Mouse (Mus musculus): ENCODE results near the gene Pfn3. TPM values are rescaled to one million over a fixed set of nuclear protein-coding genes. Genes with fewer than 3 reads are reported as not detected.
"Not testable (repeated sequence)": the region's sequence is repeated elsewhere in the genome, so short reads cannot be mapped to it uniquely, and the experiment has no call there.

Pfn3 gene
- not detected for total RNA-seq (2022)

DNA sequence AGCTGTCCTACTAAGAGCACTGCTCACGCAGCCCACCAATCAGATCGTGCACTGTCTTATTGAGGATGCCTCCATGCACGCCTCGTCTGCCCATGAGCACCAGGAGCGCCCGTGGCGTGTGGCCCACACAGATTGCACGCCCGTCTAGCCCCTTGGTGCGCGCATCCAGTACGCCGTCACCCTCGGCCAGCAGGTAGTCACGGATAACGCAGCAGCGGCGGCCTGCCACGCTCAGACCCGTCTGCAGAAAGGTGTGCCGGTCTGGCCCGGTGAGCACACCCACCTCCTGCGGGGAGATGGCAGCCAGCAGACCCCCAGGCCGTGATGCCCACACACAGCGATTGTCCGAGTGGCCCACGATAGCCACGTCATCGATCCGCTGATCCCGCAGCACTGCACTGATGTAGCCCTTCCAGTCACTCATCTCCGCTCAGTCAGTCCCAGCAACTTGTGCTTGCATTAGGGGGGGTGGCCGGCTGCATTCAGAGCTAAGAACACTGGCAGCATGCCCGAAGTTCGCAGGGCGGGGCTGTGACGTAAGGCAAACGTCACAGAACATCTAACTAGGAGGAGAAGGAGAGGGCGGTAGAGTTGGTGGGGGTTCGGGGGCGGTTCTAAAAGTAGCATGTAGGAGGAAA lies at the start of gene Pfn3:
Gene Pfn3, minus strand, starts transcription at position 490 of the 638 bp plus-strand sequence.
- DNase-seq (ENCODE audit: low spot score in 2 of 2): peak; percentile 68 to 72

DNA sequence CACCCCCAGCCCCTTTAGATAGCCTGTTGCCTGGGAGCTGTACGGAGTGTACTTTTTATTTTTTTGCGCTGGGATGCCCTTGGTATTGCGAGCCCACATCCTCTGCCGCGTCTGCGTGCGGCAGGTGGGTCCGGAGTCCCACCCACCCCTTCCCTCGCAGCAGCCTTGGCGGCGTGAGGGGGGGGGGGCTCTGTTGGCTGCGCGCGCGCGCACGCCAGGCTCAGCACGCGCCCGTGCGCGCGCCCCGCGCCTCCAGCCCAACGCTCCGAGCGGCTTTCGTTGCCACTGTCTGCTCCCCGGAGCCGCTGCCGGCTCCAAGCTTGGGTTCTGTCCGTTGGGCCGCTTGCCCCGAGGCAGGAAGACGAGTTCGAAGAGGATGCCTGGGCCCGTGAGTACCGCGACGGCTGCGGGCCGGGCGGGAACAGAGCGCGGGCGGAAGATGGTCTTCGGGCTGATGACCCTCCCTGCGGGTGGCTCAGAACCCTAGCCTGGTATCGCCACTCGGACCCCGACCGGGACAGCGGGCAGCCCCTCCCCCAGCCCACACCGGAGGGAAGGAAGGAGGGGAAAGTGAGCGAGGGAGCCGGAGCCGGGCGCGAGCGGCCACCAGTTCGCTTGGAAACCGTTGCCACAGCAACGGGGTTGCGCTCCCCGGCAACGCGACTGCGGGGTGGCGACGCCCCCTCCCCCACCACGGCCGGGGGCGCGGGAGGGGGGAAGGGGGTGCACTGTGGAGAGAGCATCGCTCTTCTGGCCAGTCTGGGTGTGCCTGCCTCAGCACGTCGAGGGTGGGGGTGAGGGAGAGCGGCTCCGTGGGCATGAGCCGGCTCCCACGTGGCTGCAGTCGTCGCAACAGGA lies 49.2 kb upstream of the Pfn3 start, which contains the start of gene Prr7:
Gene Prr7, plus strand, starts transcription at position 241 of the 858 bp plus-strand sequence.
- peak in 1 of 2 experiments; percentile 67 for DNase-seq (ENCODE audit: low spot score in 2 of 2)

DNA sequence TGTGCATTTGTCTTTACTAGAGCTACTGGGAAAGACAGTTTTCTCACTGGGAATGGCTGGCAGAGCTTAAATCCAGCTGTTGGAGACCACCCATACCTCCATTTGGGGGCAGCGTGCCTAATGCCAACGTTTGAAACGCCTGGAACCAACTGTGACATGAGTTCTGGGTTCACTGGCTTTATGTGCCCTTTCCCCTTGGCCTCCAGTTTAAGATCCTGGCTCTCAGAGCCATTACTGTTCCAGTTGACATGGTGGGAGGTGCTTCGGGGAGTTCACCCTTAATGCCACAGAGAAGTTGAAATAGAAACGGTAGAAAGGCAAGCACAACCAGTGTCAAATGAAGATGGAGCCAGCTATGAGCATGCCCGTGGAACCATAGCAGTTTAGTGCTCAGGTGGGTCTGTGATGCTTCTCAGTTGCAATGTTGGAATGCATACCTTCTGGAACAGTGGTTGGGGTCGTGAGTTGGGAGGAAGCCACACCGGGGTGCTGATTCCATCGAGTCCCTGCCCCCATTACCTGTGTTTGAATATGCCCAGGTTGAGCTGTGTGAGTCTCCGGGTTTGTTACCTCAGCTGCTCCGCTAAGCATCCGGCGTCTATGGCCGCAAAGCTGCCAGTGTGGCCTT lies 48.5 kb upstream of the Pfn3 start:
- no peak for DNase-seq (ENCODE audit: low spot score in 2 of 2)

DNA sequence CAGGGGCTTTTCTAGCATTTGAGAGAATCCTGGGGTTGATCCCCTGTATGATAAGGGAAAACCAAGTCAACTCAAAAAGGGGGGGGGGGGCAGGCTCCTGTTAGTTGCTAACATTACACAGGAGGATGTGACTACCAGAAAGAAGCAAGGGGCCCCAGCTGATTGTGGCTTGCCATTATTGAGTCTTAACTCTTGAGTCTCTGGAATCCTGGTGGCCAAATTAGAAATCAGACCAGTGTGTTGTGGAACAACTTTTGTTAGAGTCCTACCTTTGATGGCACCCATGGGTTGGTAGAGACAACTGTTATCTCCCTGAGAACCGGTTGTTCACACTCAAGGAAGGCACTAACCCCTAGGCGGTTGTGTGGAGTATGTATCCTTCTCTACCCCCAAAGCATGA lies 47.9 kb upstream of the Pfn3 start:
- no peak for DNase-seq (ENCODE audit: low spot score in 2 of 2)

DNA sequence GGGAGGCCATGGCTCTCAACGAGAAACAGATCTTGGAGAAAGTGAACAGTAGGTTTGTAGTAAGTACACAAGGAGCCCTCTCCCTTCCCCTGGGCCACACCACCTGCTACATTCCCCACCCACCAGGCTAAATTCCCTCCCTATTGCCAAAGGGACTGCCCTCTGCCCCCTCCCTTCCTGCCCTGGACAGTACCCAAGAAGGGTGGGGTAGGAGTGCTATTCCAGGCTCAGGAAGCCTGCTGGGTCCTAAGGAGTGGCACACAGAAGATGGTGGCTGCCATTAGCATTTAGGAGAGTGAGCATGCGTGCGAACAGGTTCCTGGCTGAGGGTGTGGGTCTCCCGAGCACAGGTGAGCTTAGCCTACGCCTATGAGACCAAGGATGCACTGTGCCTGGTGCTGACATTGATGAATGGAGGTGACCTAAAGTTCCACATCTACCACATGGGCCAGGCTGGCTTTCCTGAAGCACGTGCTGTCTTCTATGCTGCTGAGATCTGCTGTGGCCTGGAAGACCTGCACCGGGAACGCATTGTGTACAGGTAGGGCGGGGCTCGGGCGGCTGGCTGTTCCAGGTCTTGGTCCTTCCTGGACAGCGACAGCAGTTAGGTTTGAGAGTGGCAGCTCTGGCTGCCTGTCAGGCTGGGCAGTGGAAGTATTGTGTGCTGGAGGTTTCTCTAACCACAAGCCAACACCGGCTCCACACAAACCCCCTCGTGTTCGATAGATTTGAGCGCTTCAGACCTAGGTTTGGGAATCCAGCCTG lies 36.9 kb upstream of the Pfn3 start:
- no peak for DNase-seq (ENCODE audit: low spot score in 2 of 2)

DNA sequence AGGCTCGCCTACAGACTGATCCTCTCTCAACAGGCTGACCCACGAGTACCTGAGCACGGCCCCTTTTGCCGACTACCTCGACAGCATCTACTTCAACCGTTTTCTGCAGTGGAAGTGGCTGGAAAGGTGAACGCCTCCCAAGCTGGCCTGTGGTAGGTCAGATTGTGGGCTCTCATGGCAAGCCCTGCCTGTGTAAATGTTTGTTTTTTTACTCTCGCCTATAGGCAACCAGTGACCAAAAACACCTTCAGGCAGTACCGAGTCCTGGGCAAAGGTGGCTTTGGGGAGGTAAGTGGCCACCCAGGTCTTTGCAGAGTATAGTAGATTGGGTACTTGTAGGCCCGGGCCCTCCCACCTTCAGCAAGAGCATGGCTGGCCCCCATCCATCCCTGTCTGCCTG lies 36.3 kb upstream of the Pfn3 start:
- no peak for DNase-seq (ENCODE audit: low spot score in 2 of 2)

DNA sequence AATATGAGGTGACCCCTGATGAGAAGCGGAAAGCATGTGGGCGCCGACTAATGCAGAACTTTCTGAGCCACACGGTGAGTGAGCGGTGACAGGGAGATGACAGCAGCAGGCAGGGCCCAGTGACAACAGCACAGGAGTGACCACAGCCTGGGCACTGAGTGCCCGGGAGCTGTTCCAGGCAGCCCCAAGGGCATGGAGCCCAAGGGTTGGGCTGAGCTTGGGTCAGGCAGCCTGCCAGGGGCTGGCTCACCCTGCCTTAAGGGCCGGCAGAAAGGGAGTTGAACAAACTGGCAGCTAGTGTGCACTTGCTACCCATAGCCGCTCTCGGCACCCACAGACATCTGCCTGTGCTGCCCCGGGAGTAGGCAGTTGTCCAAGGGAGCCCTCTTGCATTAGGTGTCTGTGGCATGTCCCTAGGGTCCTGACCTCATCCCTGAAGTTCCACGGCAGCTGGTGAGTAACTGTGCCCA lies 35.5 kb upstream of the Pfn3 start:
- DNase-seq (ENCODE audit: low spot score in 2 of 2): peak in 1 of 2 experiments; percentile 65

DNA sequence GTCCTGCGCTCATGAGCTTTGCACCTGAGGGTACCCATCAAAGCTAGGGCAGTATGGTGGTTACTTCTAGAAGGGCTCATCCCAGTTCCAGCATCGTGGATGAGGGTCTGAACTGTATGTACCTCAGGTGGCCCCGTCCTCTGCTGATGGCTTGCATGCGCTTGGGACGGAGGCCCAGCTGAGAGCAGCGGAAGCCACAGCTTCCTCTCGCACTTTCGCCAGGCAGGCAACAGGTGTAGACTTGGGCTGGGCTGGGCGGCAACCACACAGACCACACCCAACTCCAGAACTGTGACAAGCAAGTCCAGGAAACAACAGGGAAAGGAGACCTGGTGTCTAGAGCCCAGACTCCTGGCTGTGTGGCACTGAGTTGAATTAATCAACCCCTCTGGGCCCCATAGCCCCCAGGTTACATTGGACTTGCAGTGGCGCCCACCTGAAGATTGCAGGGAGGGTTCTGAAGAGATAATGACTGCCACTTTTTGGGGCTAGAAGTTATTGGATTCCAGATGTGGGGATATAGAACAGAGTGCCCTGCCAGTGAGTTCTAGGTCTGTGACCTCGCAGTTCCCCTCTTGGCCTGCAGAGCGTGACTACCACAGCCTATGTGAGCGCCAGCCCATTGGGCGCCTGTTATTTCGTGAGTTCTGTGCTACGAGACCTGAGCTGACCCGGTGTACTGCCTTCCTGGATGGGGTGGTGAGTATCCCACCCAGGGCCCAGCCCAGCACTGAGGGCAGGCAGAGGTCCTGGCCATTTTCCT lies 34.8 kb upstream of the Pfn3 start:
- DNase-seq (ENCODE audit: low spot score in 2 of 2): no peak

DNA sequence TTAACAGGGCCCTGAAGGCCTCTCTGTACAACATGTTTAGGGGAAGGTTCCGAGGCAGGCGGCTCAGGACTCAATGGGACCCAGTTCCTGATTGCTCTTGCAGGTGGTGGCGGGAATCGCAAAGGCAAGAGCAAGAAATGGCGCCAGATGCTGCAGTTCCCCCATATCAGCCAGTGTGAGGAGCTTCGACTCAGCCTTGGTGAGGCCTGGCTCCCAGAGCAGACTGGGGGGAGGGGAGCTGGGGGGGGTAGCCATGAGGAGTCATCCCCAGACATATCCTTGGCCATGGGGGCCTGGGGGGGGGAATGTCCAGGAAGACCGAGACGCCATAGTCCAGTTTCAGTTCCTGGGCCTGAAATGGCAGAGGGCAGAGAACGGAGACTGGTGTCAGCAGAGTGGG lies 34.2 kb upstream of the Pfn3 start:
- DNase-seq (ENCODE audit: low spot score in 2 of 2): no peak

DNA sequence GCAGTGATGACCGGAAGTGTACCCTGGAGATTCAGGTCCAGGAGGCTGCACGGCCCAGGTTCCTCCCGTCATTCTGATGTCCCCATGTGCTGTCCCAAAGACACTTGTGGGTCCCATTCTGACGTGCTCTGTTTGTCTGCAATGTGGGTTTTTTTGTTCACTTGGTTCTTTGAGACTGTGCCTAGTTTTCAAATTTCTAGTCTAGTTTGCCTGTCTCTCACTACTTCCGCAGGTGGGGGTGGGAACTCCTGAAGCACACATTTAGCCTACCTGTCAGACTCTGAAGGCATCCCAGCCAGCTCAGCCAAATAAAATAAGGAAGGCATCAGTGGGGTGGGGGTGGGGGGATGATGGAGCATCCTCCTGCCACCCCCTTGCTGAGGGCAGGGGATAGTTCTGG lies 33.1 kb upstream of the Pfn3 start:
- DNase-seq (ENCODE audit: low spot score in 2 of 2): no peak

DNA sequence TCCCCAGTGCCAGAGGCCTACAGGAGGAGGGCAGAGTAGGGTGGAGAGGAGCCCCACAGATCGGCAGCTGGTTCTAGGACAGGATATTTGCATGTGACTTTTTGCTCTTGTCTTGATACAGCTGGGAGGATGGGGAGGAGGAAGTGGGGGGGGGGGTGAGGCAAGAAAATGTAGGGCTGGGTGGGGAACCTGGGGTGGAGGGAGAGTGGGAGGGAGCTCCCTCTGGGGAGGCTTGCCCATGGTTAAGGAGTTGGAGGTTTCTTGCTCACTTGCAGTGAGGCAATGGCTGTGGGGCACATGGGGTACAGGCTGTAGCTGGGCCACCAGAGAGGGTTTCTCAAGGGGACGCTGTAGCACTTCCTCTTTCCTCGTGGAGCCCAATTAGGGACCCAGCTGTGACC lies 32.5 kb upstream of the Pfn3 start:
- no peak for DNase-seq (ENCODE audit: low spot score in 2 of 2)

DNA sequence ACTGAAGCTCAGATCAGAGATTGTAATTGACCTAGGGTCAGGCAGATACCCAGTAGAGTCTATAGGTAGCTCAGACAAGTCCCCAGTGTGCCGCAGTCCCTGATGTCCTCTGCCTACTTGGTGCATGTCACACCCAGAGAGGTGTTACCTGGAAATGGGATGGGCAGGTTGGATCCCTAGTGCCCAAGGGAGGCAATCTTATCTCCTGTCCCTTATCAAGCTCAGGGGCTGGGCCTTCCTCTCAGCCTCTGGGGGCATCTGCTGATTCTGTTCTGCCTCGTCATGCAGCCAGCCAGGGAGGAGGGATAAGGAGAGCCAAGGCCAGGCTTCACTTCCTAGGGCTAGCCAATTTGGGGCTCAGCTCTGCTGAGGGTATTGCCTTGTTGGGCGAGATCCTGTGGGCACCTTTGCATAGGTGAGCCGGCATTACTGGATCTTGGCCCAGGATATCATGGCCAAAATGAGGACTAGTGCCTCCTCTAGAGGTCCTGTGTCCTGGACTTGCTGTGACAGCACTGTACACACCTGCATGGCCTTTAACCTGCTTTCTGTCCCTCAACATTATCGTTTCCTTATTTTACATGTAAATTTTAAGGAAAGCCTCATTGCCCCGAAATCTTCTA lies 31.6 kb upstream of the Pfn3 start:
- no peak for DNase-seq (ENCODE audit: low spot score in 2 of 2)

DNA sequence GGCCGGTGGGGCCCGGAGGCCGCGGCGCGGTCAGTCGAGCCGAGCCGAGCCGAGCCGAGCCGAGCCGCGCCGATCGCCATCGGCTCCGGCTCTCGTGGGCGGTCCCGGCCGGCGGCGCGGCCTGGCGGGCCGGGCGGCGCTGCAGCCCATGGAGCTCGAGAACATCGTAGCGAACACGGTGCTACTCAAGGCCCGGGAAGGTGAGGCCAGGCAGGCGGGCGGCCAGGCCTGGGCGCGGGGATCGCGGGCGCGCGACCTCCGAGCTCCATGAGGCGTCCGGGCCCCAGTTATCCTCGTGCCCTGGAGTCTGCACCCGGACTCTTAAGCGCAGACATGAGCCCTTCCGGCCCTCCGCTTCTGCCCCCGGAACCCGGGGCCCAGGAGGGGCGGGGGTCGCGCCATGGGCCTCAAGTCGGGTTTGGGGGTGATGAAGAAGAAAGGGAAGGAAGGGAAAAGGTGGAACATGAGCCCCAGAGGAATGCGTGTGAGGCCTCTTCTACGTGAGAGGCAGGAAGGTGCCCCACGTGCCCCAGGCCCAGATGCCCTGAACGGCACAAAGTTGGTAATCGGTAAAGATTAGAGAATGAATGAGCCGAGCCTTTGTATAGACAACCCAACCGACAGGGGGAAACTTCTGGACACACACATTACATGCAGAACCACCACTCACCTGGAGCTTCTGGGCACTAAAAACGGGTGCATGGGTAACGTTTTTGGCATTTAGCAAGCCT lies 30.5 kb upstream of the Pfn3 start:
- no peak for DNase-seq (ENCODE audit: low spot score in 2 of 2)

DNA sequence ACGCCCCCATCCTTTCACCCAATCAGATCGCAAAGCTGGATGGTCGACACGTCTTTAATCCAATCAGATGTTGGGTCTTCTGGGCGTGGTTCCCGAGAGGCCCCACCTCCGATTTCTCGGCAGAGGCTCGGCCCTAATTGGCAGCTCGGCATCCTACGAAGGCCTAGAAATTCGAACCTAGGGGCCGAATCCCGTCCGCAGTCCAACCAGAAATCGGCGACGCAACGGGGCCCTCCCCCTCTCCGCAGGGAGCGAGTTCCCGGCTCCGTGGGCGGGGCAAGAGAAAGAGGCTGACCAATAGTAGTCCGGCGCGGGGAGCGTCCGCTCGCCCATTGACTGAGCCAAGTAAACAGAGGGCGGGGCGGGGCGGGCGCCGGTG lies 29.9 kb upstream of the Pfn3 start, which contains the start of gene Grk6:
Gene Grk6, plus strand, starts transcription at position 136 of the 379 bp plus-strand sequence.
- DNase-seq (ENCODE audit: low spot score in 2 of 2): peak; percentile 100

DNA sequence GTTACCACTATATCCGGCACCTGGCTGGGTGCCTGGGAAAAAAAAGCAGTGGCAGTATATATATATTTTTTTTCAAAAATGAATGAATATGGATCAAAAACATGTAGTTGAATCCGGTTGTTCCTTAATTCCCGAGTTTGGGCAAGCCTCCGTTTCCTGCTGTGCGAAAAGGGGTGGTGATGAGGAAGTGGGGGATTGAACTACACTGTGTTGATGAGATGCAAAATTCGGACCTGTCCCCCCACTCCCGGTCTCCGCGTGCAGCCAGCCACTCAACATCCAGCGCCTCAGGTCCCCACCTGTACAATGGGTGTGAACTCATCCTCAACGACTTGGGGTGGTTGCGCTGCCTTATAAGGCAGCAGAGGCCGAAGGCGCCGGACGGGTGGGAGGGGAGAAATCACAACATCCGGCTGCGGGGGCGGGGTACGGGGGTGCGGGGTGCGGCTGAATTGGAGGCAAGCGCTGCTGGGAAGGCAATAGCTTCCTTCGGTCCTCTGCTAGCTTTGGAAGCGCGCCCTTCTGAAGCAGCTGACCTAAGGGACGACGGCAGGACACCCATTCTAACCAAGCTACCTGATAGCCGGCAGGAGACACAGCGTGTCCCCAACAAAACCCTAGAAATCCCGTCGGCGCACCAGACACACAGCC lies 29.4 kb upstream of the Pfn3 start:
- peak in 1 of 2 experiments; percentile 65 for DNase-seq (ENCODE audit: low spot score in 2 of 2)

DNA sequence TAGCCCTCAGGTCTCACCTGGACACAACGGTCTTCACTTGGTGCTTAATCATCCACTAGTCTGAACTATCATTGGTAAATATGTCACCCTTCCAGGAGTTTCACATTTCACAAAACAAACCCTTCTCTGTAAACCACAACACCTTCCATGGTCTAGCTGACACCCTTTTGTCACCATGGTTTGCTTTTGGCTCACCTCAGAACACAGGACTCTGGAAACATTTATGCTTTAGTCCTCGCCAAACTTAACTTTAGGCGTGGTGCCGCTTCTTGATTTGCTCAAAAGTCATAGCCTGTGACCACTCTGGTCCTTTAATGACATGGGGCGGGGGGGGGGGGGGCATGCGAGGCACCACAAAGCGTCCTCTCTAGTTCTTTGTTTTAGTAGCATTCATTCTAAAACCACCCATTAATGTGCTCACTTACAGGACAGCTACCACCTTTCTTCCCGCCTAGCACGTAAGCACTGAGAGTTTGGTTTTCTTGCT lies 28.8 kb upstream of the Pfn3 start:
- no peak for DNase-seq (ENCODE audit: low spot score in 2 of 2)

DNA sequence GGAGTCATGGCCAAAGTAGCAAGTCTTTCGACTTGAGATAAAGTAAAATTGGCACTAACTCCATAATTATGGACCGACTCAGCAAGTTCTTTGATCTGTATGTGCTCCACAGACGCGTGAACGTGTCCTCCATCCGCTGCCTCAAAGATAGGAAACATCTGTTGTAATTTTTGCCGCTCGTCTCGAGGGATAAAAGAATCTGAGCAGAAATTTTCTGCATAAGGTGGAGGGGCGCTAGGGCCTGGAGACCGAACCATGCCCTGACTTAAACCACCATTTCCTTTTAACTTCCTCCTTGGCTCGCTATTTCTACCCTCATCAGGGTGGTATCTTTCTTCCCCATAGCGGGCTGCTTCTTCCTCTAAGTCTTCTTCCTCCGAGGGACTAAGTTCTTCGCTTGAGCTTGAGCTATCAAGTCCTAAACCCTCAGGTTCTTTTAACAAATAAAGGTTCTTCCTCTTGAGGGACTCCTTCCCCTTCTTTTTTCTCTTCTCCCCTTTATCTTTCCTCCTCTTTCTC lies 22.1 kb upstream of the Pfn3 start:
- not testable (repeated sequence) for DNase-seq (ENCODE audit: low spot score in 2 of 2)

DNA sequence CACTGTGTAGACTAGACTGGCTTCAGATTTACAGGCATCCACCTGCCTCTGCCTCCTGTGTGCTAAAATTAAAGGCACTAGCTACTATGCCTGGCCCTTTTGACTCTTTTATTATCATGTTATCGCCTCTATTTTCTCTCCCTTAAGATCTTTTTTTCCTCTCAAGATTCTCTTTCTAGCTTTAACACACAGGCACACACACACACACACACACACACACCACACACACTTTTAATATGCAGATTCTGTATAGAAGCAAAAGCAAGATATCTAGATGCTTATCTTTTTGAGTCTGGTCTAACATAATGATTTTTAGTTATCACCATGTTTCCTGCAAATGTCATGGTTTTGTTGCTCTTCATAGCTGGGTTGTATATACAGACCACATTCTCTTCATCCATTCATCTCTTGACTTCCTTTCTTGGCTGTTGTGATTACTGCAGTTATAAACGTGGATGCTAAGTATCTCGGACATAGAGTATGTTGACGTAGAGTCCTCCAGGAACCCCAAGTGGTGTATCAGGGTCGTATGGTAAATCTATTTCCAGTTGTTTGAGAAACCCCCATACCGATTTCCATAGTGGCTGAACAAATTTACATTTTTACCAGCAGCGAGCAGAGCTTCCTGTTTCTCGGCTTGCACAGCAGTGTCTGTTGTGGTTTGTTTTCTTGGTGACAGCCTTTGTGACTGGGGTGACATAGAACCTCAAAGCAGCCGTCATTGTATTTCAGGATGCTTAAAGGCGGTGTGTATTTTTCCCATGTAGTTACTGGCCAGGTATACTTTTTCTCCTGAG lies 17.1 kb upstream of the Pfn3 start:
- no peak for DNase-seq (ENCODE audit: low spot score in 2 of 2)

Measured in layer of hippocampus, adult 8-10 months (tissue).